Mouse (Mus musculus) erythroblast, adult 5-6 weeks (primary cell): ENCODE data around the gene Krtap27-1. TPM values are rescaled to one million over a fixed set of nuclear protein-coding genes. Genes with fewer than 3 reads are reported as not detected.

Experiments
- total RNA-seq, 2 experiments: library from RNA; stranded (forward) in 1 of 2; stranded (reverse) in 1 of 2; fragments of 150-400 nt in 1 of 2; fragments of 200-764, 138-1000 nt in 1 of 2; gene quantifications; 2 replicates each; pipeline versions ENCODE4 v1.2.3 to v1.2.4; 2015 to 2017; ENCODE audit warnings: low replicate concordance in 2 of 2

Krtap27-1 gene
- total RNA-seq, 2 experiments from 2014 or later: not detected

Other genes starting within 250 kb of the Krtap27-1 start
- gene Cldn17, start 164.7 kb downstream of the Krtap27-1 start, total RNA-seq (2015; ENCODE audit: low replicate concordance): not detected in 2 replicates
- gene Cldn17, start 164.7 kb downstream of the Krtap27-1 start, total RNA-seq (2017; ENCODE audit: low replicate concordance): not detected in 2 replicates
- gene Cldn8, start 108.5 kb downstream of the Krtap27-1 start, total RNA-seq (2015; ENCODE audit: low replicate concordance): not detected in 2 replicates
- not detected in 2 replicates for gene Cldn8, start 108.5 kb downstream of the Krtap27-1 start, total RNA-seq (2017; ENCODE audit: low replicate concordance)
- not detected in 2 replicates for gene Krtap24-1, start 59.4 kb downstream of the Krtap27-1 start, total RNA-seq (2015; ENCODE audit: low replicate concordance)
- not detected in 2 replicates for gene Krtap24-1, start 59.4 kb downstream of the Krtap27-1 start, total RNA-seq (2017; ENCODE audit: low replicate concordance)
- gene 2310079G19Rik, start 44.0 kb downstream of the Krtap27-1 start, total RNA-seq (2015; ENCODE audit: low replicate concordance): not detected in 2 replicates
- not detected in 2 replicates for gene 2310079G19Rik, start 44.0 kb downstream of the Krtap27-1 start, total RNA-seq (2017; ENCODE audit: low replicate concordance)
- gene Krtap26-1, start 23.9 kb downstream of the Krtap27-1 start, total RNA-seq (2015; ENCODE audit: low replicate concordance): not detected in 2 replicates
- not detected in 2 replicates for gene Krtap26-1, start 23.9 kb downstream of the Krtap27-1 start, total RNA-seq (2017; ENCODE audit: low replicate concordance)
- gene 2310061N02Rik, start 36.3 kb upstream of the Krtap27-1 start, total RNA-seq (2015; ENCODE audit: low replicate concordance): not detected in 2 replicates
- not detected in 2 replicates for gene 2310061N02Rik, start 36.3 kb upstream of the Krtap27-1 start, total RNA-seq (2017; ENCODE audit: low replicate concordance)
- gene Krtap13-1, start 57.2 kb upstream of the Krtap27-1 start, total RNA-seq (2015; ENCODE audit: low replicate concordance): not detected in 2 replicates
- not detected in 2 replicates for gene Krtap13-1, start 57.2 kb upstream of the Krtap27-1 start, total RNA-seq (2017; ENCODE audit: low replicate concordance)
- not detected in 2 replicates for gene Krtap13, start 80.0 kb upstream of the Krtap27-1 start, total RNA-seq (2015; ENCODE audit: low replicate concordance)
- gene Krtap13, start 80.0 kb upstream of the Krtap27-1 start, total RNA-seq (2017; ENCODE audit: low replicate concordance): not detected in 2 replicates
- not detected in 2 replicates for gene 2310034C09Rik, start 87.2 kb upstream of the Krtap27-1 start, total RNA-seq (2015; ENCODE audit: low replicate concordance)
- gene 2310034C09Rik, start 87.2 kb upstream of the Krtap27-1 start, total RNA-seq (2017; ENCODE audit: low replicate concordance): not detected in 2 replicates
- not detected in 2 replicates for gene 2310057N15Rik, start 102.5 kb upstream of the Krtap27-1 start, total RNA-seq (2015; ENCODE audit: low replicate concordance)
- gene 2310057N15Rik, start 102.5 kb upstream of the Krtap27-1 start, total RNA-seq (2017; ENCODE audit: low replicate concordance): not detected in 2 replicates
- gene Gm5965, start 106.2 kb upstream of the Krtap27-1 start, total RNA-seq (2015; ENCODE audit: low replicate concordance): not detected in 2 replicates
- not detected in 2 replicates for gene Gm5965, start 106.2 kb upstream of the Krtap27-1 start, total RNA-seq (2017; ENCODE audit: low replicate concordance)
- not detected in 2 replicates for gene Gm20741, start 140.5 kb upstream of the Krtap27-1 start, total RNA-seq (2015; ENCODE audit: low replicate concordance)
- not detected in 2 replicates for gene Gm20741, start 140.5 kb upstream of the Krtap27-1 start, total RNA-seq (2017; ENCODE audit: low replicate concordance)
- gene Krtap15, start 148.5 kb upstream of the Krtap27-1 start, total RNA-seq (2015; ENCODE audit: low replicate concordance): not detected in 2 replicates
- not detected in 2 replicates for gene Krtap15, start 148.5 kb upstream of the Krtap27-1 start, total RNA-seq (2017; ENCODE audit: low replicate concordance)
- gene Krtap14, start 154.5 kb upstream of the Krtap27-1 start, total RNA-seq (2015; ENCODE audit: low replicate concordance): not detected in 2 replicates
- gene Krtap14, start 154.5 kb upstream of the Krtap27-1 start, total RNA-seq (2017; ENCODE audit: low replicate concordance): not detected in 2 replicates
- not detected in 2 replicates for gene Krtap19-1, start 197.7 kb upstream of the Krtap27-1 start, total RNA-seq (2015; ENCODE audit: low replicate concordance)
- gene Krtap19-1, start 197.7 kb upstream of the Krtap27-1 start, total RNA-seq (2017; ENCODE audit: low replicate concordance): not detected in 2 replicates
- gene Krtap19-2, start 202.6 kb upstream of the Krtap27-1 start, total RNA-seq (2015; ENCODE audit: low replicate concordance): not detected in 2 replicates
- not detected in 2 replicates for gene Krtap19-2, start 202.6 kb upstream of the Krtap27-1 start, total RNA-seq (2017; ENCODE audit: low replicate concordance)
- gene Krtap19-3, start 206.4 kb upstream of the Krtap27-1 start, total RNA-seq (2015; ENCODE audit: low replicate concordance): not detected in 2 replicates
- gene Krtap19-3, start 206.4 kb upstream of the Krtap27-1 start, total RNA-seq (2017; ENCODE audit: low replicate concordance): not detected in 2 replicates
- not detected in 2 replicates for gene Krtap19-4, start 213.4 kb upstream of the Krtap27-1 start, total RNA-seq (2015; ENCODE audit: low replicate concordance)
- gene Krtap19-4, start 213.4 kb upstream of the Krtap27-1 start, total RNA-seq (2017; ENCODE audit: low replicate concordance): not detected in 2 replicates
- gene Krtap19-5, start 224.8 kb upstream of the Krtap27-1 start, total RNA-seq (2015; ENCODE audit: low replicate concordance): not detected in 2 replicates
- gene Krtap19-5, start 224.8 kb upstream of the Krtap27-1 start, total RNA-seq (2017; ENCODE audit: low replicate concordance): not detected in 2 replicates